Mouse (Mus musculus): Measurements from ENCODE around the gene Eif3g. TPM values are rescaled to one million over a fixed set of nuclear protein-coding genes. Genes with fewer than 3 reads are reported as not detected.

Gene Eif3g
- total and polyA plus RNA-seq, 3 experiments: 1,516 to 1,873 TPM; not detected in 1

DNA sequence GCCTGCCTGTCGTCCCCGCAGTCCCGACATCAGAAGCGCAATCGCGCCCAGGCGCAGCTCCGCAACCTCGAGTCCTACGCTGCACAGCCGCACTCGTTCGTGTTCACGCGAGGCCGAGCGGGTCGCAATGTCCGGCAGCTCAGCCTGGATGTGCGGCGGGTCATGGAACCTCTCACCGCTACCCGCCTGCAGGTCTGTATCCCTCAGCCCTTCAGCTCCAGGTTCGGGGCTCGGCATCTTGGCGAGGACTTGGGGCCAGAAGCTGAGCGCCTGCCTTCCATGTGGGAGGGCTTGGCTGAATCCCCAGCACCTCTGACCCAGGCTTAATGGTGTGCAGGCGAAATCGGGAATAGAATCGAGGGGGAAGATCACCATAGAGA lies 10.0 kb downstream of the Eif3g start:
- H3K9me3 ChIP-seq (replicated peaks; ENCODE audit: insufficient read depth, low read length): no peaks in the 10 kb centered on the region
- no peak for DNase-seq (ENCODE audit: low read depth, low spot score)
- H3K27me3 ChIP-seq (ENCODE audit: control insufficient read depth in 1 of 2, insufficient read depth in 2 of 2, low read length in 2 of 2): no peaks in the 10 kb centered on the region
- peak overlapping the region; percentile 78 for H3K9ac ChIP-seq (ENCODE audit: control insufficient read depth, low read depth, low read length, poor library complexity, severe bottlenecking)
- TF ChIP-seq CHD2 (IDR thresholded peaks at IDR 0.05; ENCODE audit: low read length) (no peak), POLR2AphosphoS5 (IDR thresholded peaks at IDR 0.05; ENCODE audit: borderline replicate concordance, low read depth, low read length) (peak; percentile 48; the same call in 1 of the 2 replicates)
- H3K4me3 ChIP-seq (ENCODE audit: control insufficient read depth in 1 of 2, insufficient read depth in 1 of 2, low read depth in 2 of 2, low read length in 2 of 2): peak overlapping the region; percentile 78 to 81
- H3K36me3 ChIP-seq (ENCODE audit: control insufficient read depth in 1 of 2, insufficient read depth in 2 of 2, low read length in 2 of 2): peaks cover 15 to 34% of the 10 kb centered on the region in 2 experiments
- peak overlapping the region; percentile 82 for H3K27ac ChIP-seq (ENCODE audit: control insufficient read depth, low read depth, low read length)
- H3K79me2 ChIP-seq (ENCODE audit: control insufficient read depth, insufficient read depth, low read length, poor library complexity): peaks cover 35% of the 10 kb centered on the region
- peaks cover 2 to 33% of the 10 kb centered on the region in 2 experiments for H3K4me1 ChIP-seq (ENCODE audit: control insufficient read depth in 1 of 2, insufficient read depth in 2 of 2, low read length in 2 of 2)

DNA sequence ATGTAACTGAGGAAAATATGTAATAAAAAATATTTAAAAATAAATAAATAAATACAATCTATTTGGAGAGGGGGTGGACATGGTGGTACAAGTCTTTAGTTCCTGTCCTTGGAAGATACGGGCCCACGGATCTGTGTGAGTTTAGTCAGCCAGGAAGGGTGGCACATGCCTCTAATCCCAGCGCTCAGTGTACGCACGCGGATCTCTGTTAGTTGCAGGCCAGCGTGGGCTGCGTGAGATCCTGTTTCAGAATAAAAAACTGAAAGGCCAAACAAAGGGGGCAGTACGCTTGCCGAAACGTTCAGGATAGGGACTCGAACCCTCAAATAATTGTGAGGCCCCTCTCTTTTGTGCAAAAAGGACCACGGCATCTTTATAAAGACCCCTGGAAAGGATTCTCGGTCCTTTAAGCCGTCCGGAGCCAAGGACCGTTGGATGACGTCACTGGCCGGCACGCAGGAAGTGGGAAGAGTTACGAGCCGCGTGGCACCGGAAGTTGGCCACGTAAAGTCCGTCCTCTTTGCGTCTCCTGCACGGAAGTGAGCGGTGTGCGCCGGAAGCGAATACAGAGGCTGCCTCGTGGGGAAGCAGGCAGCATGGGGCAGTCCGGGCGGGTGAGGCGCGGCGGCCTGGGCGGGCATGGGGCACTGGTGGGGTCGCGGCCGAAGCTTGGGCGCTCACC lies 10.6 kb downstream of the Eif3g start, which contains the start of gene Ppan:
Ppan (plus strand) TSS at position 472 of the 682 bp plus-strand sequence.
- TF ChIP-seq TBP (IDR thresholded peaks at IDR 0.05; ENCODE audit: low read depth, low read length) (no peak), POLR2AphosphoS5 (IDR thresholded peaks at IDR 0.05; ENCODE audit: borderline replicate concordance, low read depth, low read length) (peak; percentile 88; the same call in 1 of the 2 replicates)
- Histone ChIP-seq H3K4me1 (ENCODE audit: control insufficient read depth in 1 of 2, insufficient read depth in 2 of 2, low read length in 2 of 2) (peaks cover 2 to 33% of the 10 kb centered on the region in 2 experiments), H3K79me2 (ENCODE audit: control insufficient read depth, insufficient read depth, low read length, poor library complexity) (peaks cover 35% of the 10 kb centered on the region), H3K4me3 (ENCODE audit: control insufficient read depth in 1 of 2, insufficient read depth in 1 of 2, low read depth in 2 of 2, low read length in 2 of 2) (peak within 1 kb of the TSS; percentile 78 to 81), H3K36me3 (ENCODE audit: control insufficient read depth in 1 of 2, insufficient read depth in 2 of 2, low read length in 2 of 2) (peaks cover 15 to 34% of the 10 kb centered on the region in 2 experiments), H3K27ac (ENCODE audit: control insufficient read depth, low read depth, low read length) (peak within 1 kb of the TSS; percentile 94), H3K27me3 (ENCODE audit: control insufficient read depth in 1 of 2, insufficient read depth in 2 of 2, low read length in 2 of 2) (no peaks in the 10 kb centered on the region), H3K9me3 (replicated peaks; ENCODE audit: insufficient read depth, low read length) (no peaks in the 10 kb centered on the region), H3K9ac (ENCODE audit: control insufficient read depth, low read depth, low read length, poor library complexity, severe bottlenecking) (peak within 1 kb of the TSS; percentile 81)
- peak; percentile 100 for DNase-seq (ENCODE audit: low read depth, low spot score)

DNA sequence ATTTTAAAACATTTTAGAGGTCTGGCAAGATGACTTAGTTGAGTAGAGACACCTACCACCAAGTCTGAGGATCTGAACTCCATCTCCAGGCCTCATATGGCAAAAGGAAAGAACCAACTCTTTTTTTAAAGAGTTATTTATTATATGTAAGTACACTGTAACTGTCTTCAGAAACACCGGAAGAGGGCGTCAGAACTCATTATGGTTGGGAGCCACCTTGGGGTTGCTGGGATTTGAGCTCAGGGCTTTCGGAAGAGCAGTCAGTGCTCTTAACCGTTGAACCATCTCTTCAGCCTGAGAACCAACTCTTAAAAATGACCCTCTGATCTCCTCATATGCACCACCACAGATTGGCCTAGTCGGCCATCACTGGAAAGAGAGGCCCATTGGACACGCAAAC lies 11.2 kb downstream of the Eif3g start:
- Histone ChIP-seq H3K9me3 (replicated peaks; ENCODE audit: insufficient read depth, low read length) (no peaks in the 10 kb centered on the region), H3K9ac (ENCODE audit: control insufficient read depth, low read depth, low read length, poor library complexity, severe bottlenecking) (peak overlapping the region; percentile 48), H3K4me1 (ENCODE audit: control insufficient read depth in 1 of 2, insufficient read depth in 2 of 2, low read length in 2 of 2) (peaks cover 2 to 33% of the 10 kb centered on the region in 2 experiments), H3K27me3 (ENCODE audit: control insufficient read depth in 1 of 2, insufficient read depth in 2 of 2, low read length in 2 of 2) (no peaks in the 10 kb centered on the region), H3K4me3 (ENCODE audit: control insufficient read depth in 1 of 2, insufficient read depth in 1 of 2, low read depth in 2 of 2, low read length in 2 of 2) (no peak overlapping the region; a peak in 1 of 4 replicates), H3K79me2 (ENCODE audit: control insufficient read depth, insufficient read depth, low read length, poor library complexity) (peaks cover 35% of the 10 kb centered on the region), H3K36me3 (ENCODE audit: control insufficient read depth in 1 of 2, insufficient read depth in 2 of 2, low read length in 2 of 2) (peaks cover 15 to 33% of the 10 kb centered on the region in 2 experiments), H3K27ac (ENCODE audit: control insufficient read depth, low read depth, low read length) (peak overlapping the region; percentile 32)
- no peak for TF ChIP-seq TAL1 (IDR thresholded peaks at IDR 0.05; ENCODE audit: low read length)
- TF ChIP-seq MAFK (IDR thresholded peaks at IDR 0.05; ENCODE audit: borderline replicate concordance, low read depth, low read length): no peak
- TF ChIP-seq CHD2 (IDR thresholded peaks at IDR 0.05; ENCODE audit: low read length): no peak
- TF ChIP-seq UBTF (IDR thresholded peaks at IDR 0.05; ENCODE audit: borderline replicate concordance, insufficient read depth, low read depth, low read length): no peak
- TF ChIP-seq MYB (IDR thresholded peaks at IDR 0.05; ENCODE audit: low read depth, low read length): no peak
- TF ChIP-seq CTCF (IDR thresholded peaks at IDR 0.05 in 2 of 3, conservative IDR thresholded peaks at IDR 0.05 in 1 of 3; ENCODE audit: control insufficient read depth in 1 of 3, insufficient read depth in 1 of 3, low read depth in 2 of 3, low read length in 3 of 3, poor library complexity in 1 of 3, severe bottlenecking in 1 of 3): no peak
- TF ChIP-seq GATA1 (IDR thresholded peaks at IDR 0.05; ENCODE audit: low read depth, low read length): no peak
- no peak for TF ChIP-seq HCFC1 (IDR thresholded peaks at IDR 0.05; ENCODE audit: low read depth, low read length)
- TF ChIP-seq POLR2AphosphoS5 (IDR thresholded peaks at IDR 0.05; ENCODE audit: borderline replicate concordance, low read depth, low read length): no peak
- no peak for TF ChIP-seq ZMIZ1 (IDR thresholded peaks at IDR 0.05; ENCODE audit: low read depth, low read length)
- no peak for TF ChIP-seq RAD21 (IDR thresholded peaks at IDR 0.05; ENCODE audit: low read depth, low read length)
- no peak for TF ChIP-seq TCF12 (IDR thresholded peaks at IDR 0.05; ENCODE audit: low read depth, low read length)
- TF ChIP-seq E2F4 (IDR thresholded peaks at IDR 0.05; ENCODE audit: borderline replicate concordance, low read depth, low read length): no peak
- TF ChIP-seq MYC (IDR thresholded peaks at IDR 0.05; ENCODE audit: low read depth, low read length): no peak
- TF ChIP-seq USF1 (IDR thresholded peaks at IDR 0.05; ENCODE audit: low read depth, low read length): no peak
- peak; percentile 85 for DNase-seq (ENCODE audit: low read depth, low spot score)

Measured in MEL (cell line).